Mouse (Mus musculus) liver, adult (tissue): ENCODE measurements around the gene Olfr71.

Experiments used
- GATA4 ChIP-seq: IDR thresholded peaks from 2 replicates; pipeline ENCODE4 v1.6.1; 2014; ENCODE audit warnings: mild to moderate bottlenecking, low read length; ENCODE audit not compliant: insufficient replicate concordance

Olfr71 gene

DNA sequence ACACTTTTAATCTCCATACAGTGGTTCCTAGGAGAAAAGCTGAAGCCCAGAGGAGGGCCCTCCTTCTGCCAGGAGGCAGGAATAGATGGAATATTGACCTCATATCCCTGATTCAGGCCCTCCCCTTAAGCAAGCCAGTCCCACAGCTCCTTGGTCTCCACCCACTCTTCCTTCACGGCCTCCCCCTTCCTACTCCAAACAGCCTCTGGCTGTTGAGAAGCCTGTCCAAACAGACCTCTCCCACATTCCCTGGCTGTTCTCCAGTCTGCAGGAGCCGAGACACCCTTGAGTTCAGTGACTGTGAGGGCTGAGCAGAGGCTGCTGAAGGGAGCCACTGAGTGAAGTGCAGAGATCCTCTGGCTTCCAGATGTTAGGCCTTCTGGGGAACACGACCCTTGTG, 16.9 kb upstream of the Olfr71 start, which contains the start of gene Hrct1:
Gene Hrct1, plus strand, starts transcription at position 194 of the 400 bp plus-strand sequence.
- TF ChIP-seq GATA4, result no peak

DNA sequence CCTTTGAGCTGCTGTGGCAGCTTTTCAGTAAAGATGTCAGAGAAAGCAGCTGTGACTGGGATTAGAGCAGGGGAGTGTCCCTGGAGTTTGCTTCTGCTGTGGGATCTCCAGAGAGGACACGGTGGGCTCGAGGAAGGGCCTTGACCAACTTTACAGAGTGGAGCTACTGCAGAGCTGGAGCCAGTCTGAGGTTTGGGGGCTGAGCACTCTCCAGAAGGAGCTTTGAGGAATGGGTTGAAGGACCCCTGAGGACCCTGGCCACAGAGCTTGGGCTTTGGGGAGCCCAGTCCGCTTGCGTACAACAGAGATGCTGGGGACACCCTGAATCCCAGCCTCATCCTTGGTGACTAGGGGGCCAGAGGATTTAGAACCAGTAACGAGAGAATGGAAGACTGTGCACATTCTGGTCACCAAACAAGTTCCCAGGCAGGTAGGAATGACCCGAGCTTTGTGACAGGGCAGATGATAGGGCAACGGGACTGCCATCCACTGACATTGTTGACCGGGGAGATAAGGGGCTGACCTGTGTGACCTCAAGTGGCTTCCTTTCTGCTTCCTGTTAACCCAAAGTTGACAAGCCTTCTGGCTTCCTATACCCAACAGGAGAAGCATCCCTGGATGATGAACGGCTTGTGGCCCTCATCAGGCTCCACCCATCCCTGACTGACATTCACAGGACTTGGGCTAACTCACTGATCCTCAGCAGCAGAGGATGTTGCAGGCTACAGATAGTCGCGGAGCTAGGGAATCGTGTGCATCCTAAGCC, 16.4 kb upstream of the Olfr71 start:
- TF ChIP-seq GATA4, result no peak

DNA sequence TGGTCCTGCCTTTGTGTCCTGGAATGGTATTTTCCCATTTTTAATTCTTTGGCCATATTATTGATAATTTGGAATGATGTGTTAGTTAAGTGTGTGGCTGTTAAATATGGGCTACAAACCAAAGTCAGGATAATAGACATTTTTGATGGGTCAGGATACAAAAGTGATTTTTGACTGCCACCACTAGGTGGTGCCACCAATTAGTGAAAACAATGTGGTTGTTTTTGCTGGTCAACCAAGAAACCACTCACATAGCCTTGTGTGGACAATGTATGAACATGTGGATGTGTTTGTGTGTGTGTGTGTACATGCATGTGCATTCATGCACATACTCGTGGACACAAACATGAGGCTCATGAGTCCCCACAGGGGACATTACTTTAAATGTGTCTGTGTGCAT, 14.7 kb upstream of the Olfr71 start:
- TF ChIP-seq GATA4, result no peak

DNA sequence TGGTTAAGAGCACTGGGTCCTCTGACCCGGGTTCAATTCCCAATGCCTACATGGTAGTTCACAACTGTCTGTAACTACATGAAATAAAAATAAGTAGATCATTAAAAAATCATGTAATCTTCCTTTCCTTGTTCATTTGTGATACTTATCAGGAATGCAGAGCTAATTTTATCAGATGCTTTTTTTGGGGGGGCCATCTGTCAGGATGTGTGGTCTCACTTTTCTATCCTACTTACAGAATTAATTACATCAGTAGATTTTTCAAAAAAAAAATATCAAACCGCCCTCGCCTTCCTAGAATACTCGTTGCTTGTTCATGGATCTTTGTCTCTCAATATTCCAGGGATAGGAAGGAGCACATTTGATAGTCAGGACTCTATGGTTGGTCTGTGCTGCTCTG, 12.1 kb upstream of the Olfr71 start:
- TF ChIP-seq GATA4, result no peak

DNA sequence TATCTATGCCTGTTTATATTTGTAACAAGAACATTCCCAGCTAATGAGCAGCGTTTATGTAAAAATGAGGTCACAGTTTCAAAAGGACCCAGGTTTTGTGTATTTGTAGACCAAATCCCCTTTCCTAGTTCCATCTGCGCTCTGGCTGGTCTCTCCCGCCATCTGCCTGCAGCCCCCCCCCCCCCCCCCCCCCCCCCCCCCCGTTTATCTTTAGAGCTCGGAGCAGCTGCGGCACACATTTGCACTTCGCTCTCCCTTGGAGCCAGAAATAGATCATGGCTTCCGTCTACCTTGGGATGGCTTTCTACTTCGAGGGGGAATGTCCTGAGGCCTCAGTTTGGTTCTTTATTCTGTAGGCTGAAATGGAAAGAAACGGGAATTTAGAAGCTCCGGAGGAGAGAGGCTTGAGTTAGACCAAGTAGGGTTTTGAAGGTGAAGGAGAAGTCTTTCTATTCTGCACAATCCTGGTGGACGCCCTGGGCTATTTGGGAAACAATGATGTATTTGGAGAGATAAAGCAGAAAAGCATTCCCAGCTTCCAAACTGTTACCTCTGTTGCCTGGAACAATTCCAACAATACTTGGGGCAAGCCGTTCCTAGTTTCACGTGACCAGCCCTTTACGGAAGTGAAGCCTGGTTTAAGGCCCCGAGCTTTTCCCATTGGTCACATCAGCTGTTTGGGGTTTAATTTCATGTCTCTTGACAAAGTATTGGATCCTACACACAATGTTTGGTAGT, 10.6 kb upstream of the Olfr71 start:
- no peak for TF ChIP-seq GATA4

DNA sequence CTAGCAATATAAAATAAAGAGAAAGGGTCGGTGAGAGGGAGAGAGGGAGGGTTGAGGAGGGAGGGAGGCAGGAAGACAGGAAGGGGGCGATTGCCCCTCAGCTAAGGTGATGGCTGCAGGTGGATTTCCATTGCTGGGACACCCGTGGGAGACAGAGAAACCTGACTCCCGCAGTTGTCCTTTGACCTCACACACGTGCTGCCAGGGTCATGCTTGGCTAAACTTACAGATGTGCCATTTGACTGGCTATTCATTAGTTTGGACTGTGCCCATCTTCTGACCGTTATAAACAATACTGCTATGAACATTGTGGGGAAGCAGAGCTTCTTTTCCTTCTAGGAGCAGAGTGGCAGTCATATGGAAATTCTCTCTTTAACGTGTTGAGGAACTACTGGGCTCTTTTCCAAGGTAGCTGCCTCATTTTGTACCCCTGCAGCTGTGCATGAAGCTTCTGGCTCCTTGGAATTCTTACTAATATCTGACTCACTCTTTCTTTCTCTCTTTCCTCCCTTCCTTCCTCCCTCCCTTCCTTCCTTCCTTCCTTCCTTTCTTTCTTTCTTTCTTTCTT, 3.7 kb upstream of the Olfr71 start:
- TF ChIP-seq GATA4, result no peak

DNA sequence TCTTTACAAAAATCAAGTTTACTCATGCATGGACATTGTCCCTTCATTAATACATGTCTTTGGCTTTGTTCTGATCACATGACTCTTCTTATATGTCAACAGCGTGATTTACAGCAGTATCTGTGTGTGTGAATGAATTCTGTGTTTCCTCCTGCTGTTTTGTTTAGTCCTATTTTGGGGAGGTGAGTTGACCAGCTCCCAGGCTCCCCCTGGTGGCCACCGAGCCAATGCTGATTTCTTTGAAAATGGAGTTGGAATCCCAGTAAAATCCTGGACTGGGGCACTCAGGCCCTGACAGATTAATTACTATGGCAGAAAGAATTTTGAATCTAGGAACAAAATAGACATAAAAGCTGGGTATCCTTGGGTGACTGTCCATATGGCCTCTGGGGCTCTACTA, 1.8 kb upstream of the Olfr71 start:
- TF ChIP-seq GATA4, result no peak

DNA sequence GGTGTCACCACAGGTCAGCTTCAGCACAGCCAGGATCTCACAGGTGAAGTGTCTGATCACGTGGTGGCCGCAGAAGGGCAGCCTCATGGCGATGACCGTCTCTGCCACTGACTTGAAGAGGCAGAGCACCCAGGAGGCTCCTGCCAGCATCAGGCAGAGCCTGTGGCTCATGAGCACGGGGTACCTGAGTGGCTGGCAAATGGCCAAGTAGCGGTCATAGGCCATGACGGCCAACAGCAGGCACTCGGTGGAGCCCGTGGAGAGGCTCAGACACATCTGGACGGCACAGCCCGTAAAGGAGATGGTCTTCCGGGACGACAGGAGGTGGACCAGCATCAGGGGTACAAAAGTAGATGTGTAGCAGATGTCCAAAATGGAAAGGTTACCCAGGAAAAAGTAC, 4.1 kb downstream of the Olfr71 start:
- no peak for TF ChIP-seq GATA4

DNA sequence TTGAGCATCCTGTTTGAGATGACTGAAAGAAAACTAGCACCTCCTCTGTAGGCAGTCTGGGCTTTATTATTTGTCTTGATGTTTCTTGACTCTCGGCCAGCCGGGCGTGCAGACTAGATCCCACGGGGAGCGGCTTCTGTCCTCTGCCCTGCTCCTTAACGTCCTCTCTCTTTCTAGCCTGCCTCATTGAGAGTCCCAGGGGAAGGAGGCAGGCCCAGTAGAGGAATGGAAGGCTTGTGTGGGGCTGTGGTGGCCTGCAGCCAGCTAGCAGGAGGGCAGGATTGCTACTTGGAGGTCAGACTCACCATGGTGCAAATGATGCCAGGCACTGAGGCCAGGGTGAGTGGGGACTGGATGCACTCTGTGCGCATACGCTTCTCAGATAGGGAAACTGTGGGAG, 6.2 kb downstream of the Olfr71 start:
- no peak for TF ChIP-seq GATA4

DNA sequence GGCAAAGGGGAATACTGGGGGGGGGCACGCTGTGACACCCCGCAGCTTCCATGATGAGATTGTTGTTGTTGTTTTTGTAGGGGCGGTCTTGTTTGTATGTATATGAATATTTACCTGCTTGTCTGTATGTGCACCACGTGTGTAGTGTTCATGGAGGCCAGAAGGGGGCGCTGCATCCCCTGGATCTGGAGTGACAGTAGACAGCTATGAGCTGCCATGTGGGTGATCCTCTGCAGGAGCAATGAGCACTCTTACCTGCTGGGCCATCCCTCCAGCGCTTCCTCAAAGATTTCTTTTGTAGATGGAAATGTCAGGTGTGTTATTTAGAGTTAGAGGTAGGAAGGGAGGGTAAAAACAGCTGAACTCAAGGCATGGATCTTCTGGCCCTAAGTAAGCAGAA, 6.6 kb downstream of the Olfr71 start:
- TF ChIP-seq GATA4, result no peak

DNA sequence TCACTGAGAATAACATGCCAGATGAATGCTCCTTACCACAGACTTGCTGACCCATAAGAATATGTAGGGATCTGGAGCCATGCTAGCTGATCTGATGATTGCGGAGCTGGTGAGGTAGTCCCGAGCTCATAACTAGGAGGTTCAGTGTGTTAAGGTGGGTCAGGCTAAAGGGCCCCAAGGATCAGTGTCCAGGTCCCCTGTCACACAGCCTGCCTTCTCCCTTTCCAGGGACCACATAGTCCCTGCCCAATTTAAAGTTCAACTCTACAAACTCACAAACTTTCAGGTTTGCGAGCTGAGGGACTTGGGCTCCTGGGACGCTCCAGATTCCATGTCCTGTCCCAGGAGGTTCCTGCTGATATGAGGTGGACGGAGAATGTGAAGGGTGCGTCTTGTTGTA, 9.3 kb downstream of the Olfr71 start, which contains the start of gene Olfr70:
Gene Olfr70, minus strand, starts transcription at position 101 of the 400 bp plus-strand sequence.
- TF ChIP-seq GATA4, result no peak

DNA sequence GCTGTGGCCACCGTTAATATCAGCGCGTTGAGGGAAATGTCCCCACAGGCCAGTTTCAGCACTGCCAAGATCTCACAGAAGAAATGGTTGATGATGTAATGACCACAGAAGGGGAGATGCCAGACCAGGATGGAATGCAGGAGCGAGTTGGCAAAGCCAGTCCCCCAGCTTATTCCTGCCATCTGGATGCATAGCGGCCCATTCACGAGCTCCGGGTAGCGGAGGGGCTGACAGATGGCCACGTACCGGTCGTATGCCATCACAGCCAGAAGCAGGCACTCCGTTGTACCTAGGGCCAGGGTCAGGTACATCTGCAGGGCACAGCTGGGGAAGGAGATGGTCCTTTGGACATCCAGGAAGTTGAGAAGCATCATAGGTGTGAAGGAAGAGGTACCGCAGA, 13.5 kb downstream of the Olfr71 start:
- TF ChIP-seq GATA4, result no peak

DNA sequence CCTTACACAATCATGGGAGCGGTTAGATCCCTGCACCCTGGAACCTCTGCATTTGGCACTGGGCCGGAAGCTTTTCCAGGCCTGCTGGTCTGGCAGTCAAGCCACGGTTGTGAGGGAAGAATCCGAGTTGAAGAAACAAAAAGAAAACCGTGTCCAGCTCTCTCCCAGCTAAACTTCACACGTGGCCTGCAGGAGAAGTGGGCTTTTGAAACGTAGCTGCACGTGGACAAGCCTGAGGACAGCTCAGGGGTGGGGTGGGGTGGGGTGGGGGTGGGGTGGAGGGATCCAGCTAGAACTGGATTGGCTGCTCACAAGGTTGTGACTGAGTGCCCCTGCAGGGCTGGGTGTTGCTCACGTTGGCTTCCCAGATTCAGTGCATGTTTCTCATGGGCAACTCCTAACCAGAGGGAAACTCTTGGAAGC, 14.8 kb downstream of the Olfr71 start:
- no peak for TF ChIP-seq GATA4

DNA sequence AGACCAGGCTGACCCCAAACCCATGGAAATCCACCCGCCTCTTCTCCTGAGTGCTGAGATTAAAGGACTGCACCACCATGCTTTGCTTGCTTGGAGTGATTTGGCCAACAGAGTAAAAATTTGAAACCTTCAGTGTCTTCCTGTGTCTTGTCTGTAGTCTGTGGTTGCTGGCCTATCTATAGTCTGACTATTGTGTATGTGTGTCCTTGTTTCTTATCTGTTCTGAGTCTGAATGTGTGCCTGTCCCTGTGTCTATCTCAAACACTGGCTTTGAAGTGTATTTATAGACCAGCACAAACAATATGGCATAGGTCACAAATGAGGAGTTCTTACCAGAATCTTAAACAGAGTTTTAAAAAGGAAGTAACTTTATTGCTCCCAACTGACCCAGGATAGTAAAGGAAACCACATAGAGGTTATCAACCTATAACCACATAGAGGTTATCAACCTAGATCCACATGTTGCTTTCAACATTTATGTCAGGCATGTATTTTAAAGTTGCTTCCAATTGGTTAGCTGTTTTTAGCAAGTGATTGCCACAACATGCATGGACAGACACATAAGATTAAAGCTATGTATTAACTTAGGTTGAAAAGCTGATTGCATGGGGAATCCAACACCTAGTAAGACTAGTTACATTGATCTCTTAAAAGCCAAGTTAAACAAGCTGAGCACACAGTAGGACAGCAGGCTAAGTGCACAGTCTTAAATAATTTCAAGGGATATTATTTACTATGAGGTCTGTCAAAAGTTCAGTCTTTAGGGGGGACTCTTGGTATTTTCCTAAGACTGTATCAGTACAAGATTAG, 15.4 kb downstream of the Olfr71 start:
- no peak for TF ChIP-seq GATA4

DNA sequence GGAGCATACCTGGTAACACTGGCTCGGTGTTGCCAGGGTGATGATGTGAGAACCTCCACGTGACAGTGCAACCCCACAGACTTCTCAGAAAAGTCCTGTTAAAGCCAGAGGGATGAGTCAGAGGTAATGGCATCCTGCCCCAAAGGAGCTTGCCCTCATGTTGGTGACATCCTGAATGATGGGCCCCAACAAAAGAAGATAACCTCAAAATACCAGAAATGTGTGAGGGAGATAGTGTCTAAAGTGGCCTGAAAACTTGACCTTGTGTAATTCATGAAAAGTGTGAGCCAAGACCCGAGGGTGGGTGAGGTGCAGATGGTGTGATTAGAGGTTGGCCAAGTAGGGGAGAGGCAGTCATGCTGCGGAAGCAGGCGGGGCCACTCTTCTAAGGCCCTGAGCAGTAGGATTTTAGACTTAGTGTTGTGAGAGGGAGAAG, 16.2 kb downstream of the Olfr71 start:
- TF ChIP-seq GATA4, result no peak

DNA sequence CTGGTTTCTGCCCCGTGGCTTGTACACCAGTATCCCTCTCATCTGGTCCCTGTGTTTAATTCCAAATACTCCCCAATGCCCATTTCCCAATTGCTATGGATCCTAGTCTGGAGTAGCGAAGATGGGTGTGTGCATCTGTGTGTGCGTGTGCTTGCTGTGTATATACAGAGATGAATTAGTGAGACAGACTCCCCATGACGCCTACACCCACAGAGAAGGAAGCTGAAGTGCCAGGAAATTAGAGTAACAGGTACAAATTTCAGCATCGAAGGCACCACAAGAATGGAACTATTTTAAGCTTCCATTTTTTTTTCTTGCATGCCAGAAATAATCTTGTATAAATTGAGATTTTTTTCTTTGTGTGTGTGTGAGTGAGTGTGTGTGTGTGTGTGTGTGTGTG, 19.0 kb downstream of the Olfr71 start:
- TF ChIP-seq GATA4, result no peak

DNA sequence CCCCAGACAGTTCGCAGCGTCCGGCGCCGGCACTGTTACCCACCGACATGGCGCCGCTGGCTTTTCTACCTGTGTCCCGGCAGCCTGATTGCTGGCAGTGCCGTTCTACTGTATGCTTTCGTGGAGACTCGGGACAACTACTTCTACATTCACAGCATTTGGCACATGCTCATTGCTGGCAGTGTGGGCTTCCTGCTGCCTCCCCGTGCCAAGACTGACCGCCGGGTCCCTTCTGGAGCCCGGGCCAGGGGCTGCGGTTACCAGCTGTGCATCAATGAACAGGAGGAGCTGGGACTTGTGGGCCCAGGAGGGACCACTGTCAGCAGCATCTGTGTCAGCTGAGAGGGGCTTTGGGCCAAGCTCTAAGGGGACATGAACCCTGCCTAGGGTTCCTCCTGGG, 20.0 kb downstream of the Olfr71 start:
- TF ChIP-seq GATA4, result no peak
